Mouse (Mus musculus) spleen, adult 2 months (tissue): ENCODE measurements around the gene Rere.

Source experiments
- CTCF ChIP-seq: fragments of 200-500 bp; IDR thresholded peaks from 2 replicates; pipeline ENCODE4 v1.5.1; 2011; ENCODE audit warnings: mild to moderate bottlenecking, inconsistent platforms; ENCODE audit not compliant: insufficient read depth, insufficient read length, insufficient replicate concordance; ENCODE audit errors: extremely low read depth
- POLR2A ChIP-seq: fragments of 200-500 bp; IDR thresholded peaks from 2 replicates; pipeline ENCODE4 v1.6.1; 2011; ENCODE audit warnings: low read depth, low read length, inconsistent platforms

GRCm38 (mm10) chr4:150414759-150415158 is 133.3 kb downstream of the Rere start:
- TF ChIP-seq POLR2A (no peak), CTCF (no peak)
